Mouse (Mus musculus) CD4-positive naive resting alpha-beta T cell, adult 57 days (primary cell): Measurements from ENCODE around the gene Ifrd2. TPM values are rescaled to one million over a fixed set of nuclear protein-coding genes. Genes with fewer than 3 reads are reported as not detected.

ENCODE experiments used
- total RNA-seq: library from RNA; stranded (reverse); gene quantifications from one replicate; pipeline ENCODE4 v1.2.4, GENCODE M21; 2023

Ifrd2 gene
- total RNA-seq: 42.1 TPM

GRCm38 (mm10) chr9:107586974-107587832, at the start of gene Ifrd2:
Gene Ifrd2 (plus strand): TSS chr9:107587642.

GRCm38 (mm10) chr9:107541474-107542351, 45.7 kb upstream of the Ifrd2 start, which contains the start of the genes Cyb561d2 and Nprl2:
Gene Cyb561d2 (minus strand): TSS chr9:107542193.
Gene Nprl2 (plus strand): TSS chr9:107542226.

DNA sequence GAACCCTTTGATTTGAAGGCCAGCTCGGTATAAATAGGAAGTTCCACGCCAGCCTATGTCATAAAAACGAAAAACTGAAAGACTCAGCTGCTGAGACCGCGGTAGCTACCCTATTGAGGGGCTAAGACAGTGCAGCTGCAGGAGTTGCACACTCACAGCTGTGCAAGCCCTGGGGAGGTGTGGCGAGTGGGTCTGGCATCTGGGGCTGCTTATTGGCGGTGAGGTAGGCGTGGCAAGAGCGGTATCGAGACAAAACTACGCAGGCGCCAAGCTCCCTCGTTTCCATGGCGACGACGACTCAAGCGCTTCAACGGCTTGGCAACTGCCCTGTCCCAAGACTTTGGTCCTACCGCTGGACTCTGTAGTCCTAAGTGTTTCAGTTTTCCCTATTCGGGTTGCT, 40.4 kb upstream of the Ifrd2 start, which contains the start of gene Zmynd10:
Gene Zmynd10 (plus strand): TSS at position 273 of the 400 bp plus-strand sequence.

GRCm38 (mm10) chr9:107551117-107551889, 36.1 kb upstream of the Ifrd2 start, which contains the start of gene Rassf1:
Gene Rassf1 (plus strand): TSS chr9:107551555.

GRCm38 (mm10) chr9:107563029-107563581, 24.3 kb upstream of the Ifrd2 start, which contains the start of gene Tusc2:
Gene Tusc2 (plus strand): TSS chr9:107563255.

GRCm38 (mm10) chr9:107567702-107568319, 19.6 kb upstream of the Ifrd2 start, which contains the start of gene Hyal2:
Gene Hyal2 (plus strand): TSS chr9:107567945.

GRCm38 (mm10) chr9:107576357-107577107, 10.9 kb upstream of the Ifrd2 start, which contains the start of gene Hyal1:
Gene Hyal1 (plus strand): TSS chr9:107576927.

GRCm38 (mm10) chr9:107578587-107578986, 8.9 kb upstream of the Ifrd2 start, which contains the start of gene Naa80:
Gene Naa80 (plus strand): TSS chr9:107578887.

GRCm38 (mm10) chr9:107580501-107581317, 6.7 kb upstream of the Ifrd2 start, which contains the start of gene Hyal3:
Gene Hyal3 (plus strand): TSS chr9:107580818.

DNA sequence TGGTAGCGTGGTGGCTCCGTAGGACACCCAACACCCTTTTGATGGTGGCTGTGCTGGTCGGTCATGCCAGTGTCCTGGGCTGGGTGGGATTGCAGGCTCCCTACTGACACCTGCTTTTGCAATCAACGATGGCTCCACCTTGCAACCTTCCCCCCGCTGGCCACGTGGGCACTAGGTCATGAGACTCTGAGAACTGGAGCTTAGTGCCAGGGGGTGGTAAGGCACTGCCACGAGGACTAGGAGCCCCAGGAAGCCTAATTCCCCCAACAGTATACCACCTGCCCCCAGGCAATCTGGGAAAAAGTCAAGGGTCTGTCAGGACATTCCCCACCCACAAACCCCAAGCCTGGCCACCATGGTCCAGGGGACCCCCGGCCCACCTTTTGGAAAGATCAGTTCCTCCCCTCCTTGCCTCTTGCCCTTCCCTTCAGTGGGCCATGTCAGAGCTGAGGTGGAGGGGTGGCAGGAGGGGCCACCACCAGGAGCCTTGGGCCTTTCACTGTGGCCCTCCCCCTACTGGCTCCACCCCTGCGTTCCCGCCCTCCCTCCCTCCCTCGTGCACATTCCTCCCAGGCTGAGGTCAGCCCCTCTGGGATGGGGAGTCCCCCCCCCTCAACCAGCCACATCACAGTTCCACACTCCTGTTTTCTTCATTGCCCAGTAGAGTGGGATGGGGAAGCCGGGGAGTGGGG, 21.4 kb downstream of the Ifrd2 start, which contains the start of gene Sema3b:
Gene Sema3b (minus strand): TSS at position 489 of the 692 bp plus-strand sequence.

GRCm38 (mm10) chr9:107635279-107636028, 48.0 kb downstream of the Ifrd2 start, which contains the start of gene Gnai2:
Gene Gnai2 (minus strand): TSS chr9:107635367.

Other genes starting within 250 kb of the Ifrd2 start
- 10.0 TPM for gene Hemk1, start 249.3 kb upstream of the Ifrd2 start, total RNA-seq
- gene 6430571L13Rik, start 247.0 kb upstream of the Ifrd2 start, total RNA-seq: 0.65 TPM
- gene Cacna2d2, start 188.0 kb upstream of the Ifrd2 start, total RNA-seq: 3.4 TPM
- gene Tmem115, start 53.7 kb upstream of the Ifrd2 start, total RNA-seq: 28.2 TPM
- gene Cyb561d2, start 45.4 kb upstream of the Ifrd2 start, total RNA-seq: 14.7 TPM
- 28.5 TPM for gene Nprl2, start 45.4 kb upstream of the Ifrd2 start, total RNA-seq
- gene Zmynd10, start 40.3 kb upstream of the Ifrd2 start, total RNA-seq: 0.86 TPM
- 76.0 TPM for gene Rassf1, start 36.1 kb upstream of the Ifrd2 start, total RNA-seq
- 16.4 TPM for gene Tusc2, start 24.4 kb upstream of the Ifrd2 start, total RNA-seq
- gene Hyal2, start 19.7 kb upstream of the Ifrd2 start, total RNA-seq: 2.3 TPM
- gene Hyal1, start 10.7 kb upstream of the Ifrd2 start, total RNA-seq: 2.0 TPM
- 9.3 TPM for gene Naa80, start 8.8 kb upstream of the Ifrd2 start, total RNA-seq
- gene Hyal3, start 6.8 kb upstream of the Ifrd2 start, total RNA-seq: 1.7 TPM
- 0.83 TPM for gene Sema3b, start 21.6 kb downstream of the Ifrd2 start, total RNA-seq
- gene Gnai2, start 47.7 kb downstream of the Ifrd2 start, total RNA-seq: 494 TPM
- gene Slc38a3, start 81.9 kb downstream of the Ifrd2 start, total RNA-seq: not detected
- gene Gnat1, start 92.1 kb downstream of the Ifrd2 start, total RNA-seq: 1.4 TPM
- gene Sema3f, start 122.8 kb downstream of the Ifrd2 start, total RNA-seq: 2.0 TPM
- gene Rbm5, start 183.4 kb downstream of the Ifrd2 start, total RNA-seq: 262 TPM